Mouse (Mus musculus): ENCODE measurements around the gene Cpt1c.

GRCm38 (mm10) chr7:45014096-45014451, 39.4 kb upstream of the Cpt1c start:
- TF ChIP-seq CTCF (IDR thresholded peaks at IDR 0.05; ENCODE audit: control insufficient read depth, insufficient read depth, insufficient read length) (no peak), USF1 (IDR thresholded peaks at IDR 0.05; ENCODE audit: low read depth) (no peak), MYOD1 (IDR thresholded peaks at IDR 0.05; ENCODE audit: control insufficient read depth, insufficient read length, low read depth) (no peak), CEBPB (IDR thresholded peaks at IDR 0.05; ENCODE audit: low read depth) (no peak), MAX (IDR thresholded peaks at IDR 0.05) (no peak), FOSL1 (IDR thresholded peaks at IDR 0.05; ENCODE audit: insufficient read depth, low read length, poor library complexity, severe bottlenecking) (no peak)

Data from C2C12 (cell line).